Mouse (Mus musculus) heart, embryonic 16.5 days (tissue): ENCODE measurements at regions not wholly inside any gene's neighbourhood (a gene's known extent, or its start where the extent isn't known, plus 50 kb on each side); places are given as distances from the start of the nearest gene placed in this dataset.

ENCODE experiments used
- ATAC-seq: fragments of 200-750 bp; cut with Nextera tagmentation; replicated peaks from 2 replicates; pipeline ENCODE4 v1.8.0; 2017; ENCODE audit warnings: moderate number of reproducible peaks; ENCODE audit not compliant: insufficient read depth, low FRiP score; ENCODE audit errors: extremely low read depth
- H3K27ac ChIP-seq: fragments of 300-500 bp; sonication (generic); 2 replicates; pipeline ENCODE4 v1.5.1; 2014; ENCODE audit warnings: mild to moderate bottlenecking, low read length, control low read depth, moderate library complexity
- H3K27me3 ChIP-seq: fragments of 300-500 bp; sonication (generic); 2 replicates; pipeline ENCODE4 v1.6.1; 2014; ENCODE audit warnings: low read length, mixed read lengths; ENCODE audit not compliant: control insufficient read depth, insufficient read depth
- H3K36me3 ChIP-seq: fragments of 300-500 bp; sonication (generic); 2 replicates; pipeline ENCODE4 v1.6.1; 2014; ENCODE audit not compliant: control insufficient read depth, insufficient read depth
- H3K4me1 ChIP-seq: fragments of 300-500 bp; sonication (generic); 2 replicates; pipeline ENCODE4 v1.6.1; 2014; ENCODE audit warnings: low read length, mixed read lengths; ENCODE audit not compliant: control insufficient read depth, insufficient read depth
- H3K4me2 ChIP-seq: fragments of 300-500 bp; sonication (generic); 2 replicates; pipeline ENCODE4 v1.6.1; 2014; ENCODE audit warnings: low read depth, mild to moderate bottlenecking, control low read depth, low read length
- H3K4me3 ChIP-seq: fragments of 300-500 bp; sonication (generic); 2 replicates; pipeline ENCODE4 v1.5.1; 2014; ENCODE audit warnings: mild to moderate bottlenecking, control low read depth, low read length
- H3K9ac ChIP-seq: fragments of 300-500 bp; sonication (generic); 2 replicates; pipeline ENCODE4 v1.6.1; 2014; ENCODE audit warnings: low read length, control low read depth
- H3K9me3 ChIP-seq: fragments of 300-500 bp; sonication (generic); replicated peaks from 2 replicates; pipeline ENCODE4 v1.6.1; 2016; ENCODE audit warnings: low read length; ENCODE audit not compliant: control insufficient read depth
- WGBS: fragments of 180-500 bp; shearing (Covaris S2); extraction: QIAGEN DNeasy Blood & Tissue Kit; methylation state at CpG from one replicate; pipeline ENCODE4 v1.1.7; 2014; 5-methylcytosine and 5-hydroxymethylcytosine counted together

DNA sequence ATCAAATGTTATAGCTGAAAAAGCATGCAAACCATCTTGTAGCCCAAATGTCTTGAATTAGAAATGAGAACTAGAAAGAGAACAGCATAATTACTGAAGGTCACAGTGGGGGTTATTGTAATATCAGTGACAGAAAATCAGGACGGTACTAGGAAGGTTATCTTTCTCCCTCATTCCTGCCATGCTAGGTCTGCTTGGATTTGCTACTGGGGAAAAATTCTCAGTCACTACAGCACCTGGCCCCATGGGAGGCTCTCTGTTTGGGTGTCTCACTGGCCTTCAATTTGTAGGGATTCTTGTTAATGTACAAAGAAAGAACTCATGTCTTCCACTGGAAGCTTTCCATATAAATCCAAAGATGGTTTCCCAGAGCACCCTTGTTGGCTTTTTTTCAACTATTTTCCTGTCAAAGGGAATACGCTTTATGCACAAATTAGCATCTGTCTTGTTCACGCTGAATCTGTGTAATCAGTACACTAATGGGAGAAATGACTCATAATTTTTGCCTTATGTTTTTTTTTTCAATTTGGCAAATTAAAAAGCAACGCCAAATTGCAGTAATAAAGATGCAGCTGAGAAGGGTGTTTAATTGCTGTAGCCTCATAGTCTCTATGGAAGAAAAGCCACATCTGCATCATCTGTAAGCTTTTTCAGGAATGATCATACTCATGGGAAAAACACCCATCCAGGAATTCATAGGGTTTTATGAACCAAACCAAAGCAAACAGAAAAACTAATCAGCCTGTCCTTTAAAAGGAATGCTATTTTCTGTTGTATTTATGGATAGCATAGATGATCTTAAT, 290.2 kb upstream of the Arhgef26 start:
- no peak overlapping the region for H3K9ac ChIP-seq
- no peak overlapping the region for H3K27ac ChIP-seq
- no peak overlapping the region for H3K4me2 ChIP-seq
- H3K36me3 ChIP-seq = no peaks in the 10 kb centered on the region
- no peaks in the 10 kb centered on the region for H3K27me3 ChIP-seq
- 79% methylated on average over 4 of the region's 4 CpGs for WGBS
- H3K4me3 ChIP-seq = no peak overlapping the region
- peaks cover 2% of the 10 kb centered on the region for H3K9me3 ChIP-seq
- ATAC-seq = no peak
- no peaks in the 10 kb centered on the region for H3K4me1 ChIP-seq

DNA sequence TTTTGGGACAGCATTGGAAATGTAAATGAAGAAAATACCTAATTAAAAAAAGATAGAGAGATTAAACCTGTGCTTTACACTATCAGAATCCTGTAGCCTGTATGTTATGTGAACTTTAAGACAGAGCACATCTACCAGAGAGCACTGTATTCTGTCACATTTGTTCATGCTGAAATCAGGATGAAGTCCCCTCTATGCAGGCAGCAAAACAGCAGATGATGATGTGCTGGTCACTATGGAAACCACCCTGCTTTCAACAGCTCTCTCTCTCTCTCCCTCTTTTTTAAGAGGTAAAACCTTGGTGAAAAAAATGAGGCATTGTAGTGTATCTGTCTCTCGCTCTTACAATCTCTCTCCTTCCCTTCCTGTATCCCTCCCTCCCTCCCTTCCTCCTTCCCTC, 283.9 kb upstream of the Arhgef26 start:
- Histone ChIP-seq H3K9me3 (peaks cover 2% of the 10 kb centered on the region), H3K9ac (no peak overlapping the region), H3K27ac (no peak overlapping the region), H3K36me3 (no peaks in the 10 kb centered on the region), H3K4me1 (no peaks in the 10 kb centered on the region), H3K4me3 (no peak overlapping the region), H3K27me3 (no peaks in the 10 kb centered on the region), H3K4me2 (no peak overlapping the region)
- WGBS = 63% methylated on average over 1 of the region's 1 CpGs
- ATAC-seq = no peak

DNA sequence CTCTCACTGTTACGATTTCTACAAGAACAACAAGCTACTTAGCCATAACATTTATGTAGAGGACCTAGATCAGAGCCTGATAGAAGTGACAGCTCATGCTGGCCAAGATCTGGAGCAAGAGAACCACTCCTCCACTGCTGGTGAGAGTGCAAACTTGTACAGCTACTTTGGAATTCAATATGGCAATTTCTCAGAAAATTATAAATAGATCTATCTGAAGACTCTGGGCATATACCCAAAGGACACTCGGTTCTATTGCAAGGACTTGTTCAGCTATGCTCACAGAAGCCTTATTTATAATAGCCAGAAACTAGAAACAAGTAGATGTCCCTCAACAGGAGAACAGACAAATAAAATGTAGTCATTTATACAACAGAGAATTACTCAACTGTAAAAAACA, 259.6 kb upstream of the Arhgef26 start:
- Histone ChIP-seq H3K27me3 (no peaks in the 10 kb centered on the region), H3K4me2 (no peak overlapping the region), H3K4me1 (no peaks in the 10 kb centered on the region), H3K9me3 (no peaks in the 10 kb centered on the region), H3K27ac (no peak overlapping the region), H3K4me3 (no peak overlapping the region), H3K9ac (no peak overlapping the region), H3K36me3 (no peaks in the 10 kb centered on the region)
- no peak for ATAC-seq
- WGBS = 49% methylated on average over 2 of the region's 2 CpGs

DNA sequence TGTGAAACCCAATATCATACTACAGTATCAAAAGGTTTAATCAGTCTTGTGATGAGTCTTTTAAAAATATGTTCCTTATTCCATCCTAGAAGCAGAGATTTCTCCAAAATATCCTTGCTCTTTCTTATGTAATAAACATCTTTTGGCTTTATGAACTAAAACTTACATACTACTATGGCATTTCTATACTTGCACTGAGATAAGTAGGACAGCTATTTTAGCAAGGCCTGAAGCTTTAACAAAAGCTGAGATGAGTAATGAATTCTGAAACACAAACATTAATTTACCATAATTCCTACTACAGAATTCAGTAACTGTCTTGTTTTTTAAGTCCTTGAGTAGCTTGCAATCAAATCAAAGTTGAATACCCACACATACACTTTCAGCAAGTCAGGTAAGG, 252.6 kb upstream of the Arhgef26 start:
- Histone ChIP-seq H3K4me1 (no peaks in the 10 kb centered on the region), H3K4me3 (no peak overlapping the region), H3K27me3 (no peaks in the 10 kb centered on the region), H3K9ac (no peak overlapping the region), H3K36me3 (no peaks in the 10 kb centered on the region), H3K9me3 (no peaks in the 10 kb centered on the region), H3K27ac (no peak overlapping the region), H3K4me2 (no peak overlapping the region)
- no peak for ATAC-seq

DNA sequence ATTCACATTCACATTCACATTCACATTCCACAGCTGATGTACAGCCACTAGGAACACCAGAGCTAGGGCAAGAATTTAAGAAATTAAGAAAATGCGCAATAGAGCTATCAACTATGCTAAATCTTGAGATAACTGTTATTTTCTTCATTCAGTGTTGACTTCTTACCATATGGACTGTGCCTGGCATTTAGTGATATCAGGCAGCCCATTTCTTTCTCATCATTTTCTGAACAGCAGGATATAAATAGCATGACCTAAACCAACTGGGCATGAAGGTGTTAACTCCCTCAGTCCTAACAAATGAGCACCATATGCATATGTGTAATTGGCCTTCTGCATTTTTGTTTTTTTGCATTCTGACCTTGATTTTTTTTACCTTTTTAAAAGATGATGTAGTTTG, 250.9 kb upstream of the Arhgef26 start:
- no peak overlapping the region for H3K4me2 ChIP-seq
- H3K27ac ChIP-seq = no peak overlapping the region
- H3K9me3 ChIP-seq = no peaks in the 10 kb centered on the region
- H3K9ac ChIP-seq = no peak overlapping the region
- 76% methylated on average over 1 of the region's 1 CpGs for WGBS
- no peaks in the 10 kb centered on the region for H3K4me1 ChIP-seq
- no peak overlapping the region for H3K4me3 ChIP-seq
- ATAC-seq = no peak
- H3K36me3 ChIP-seq = no peaks in the 10 kb centered on the region
- no peaks in the 10 kb centered on the region for H3K27me3 ChIP-seq

DNA sequence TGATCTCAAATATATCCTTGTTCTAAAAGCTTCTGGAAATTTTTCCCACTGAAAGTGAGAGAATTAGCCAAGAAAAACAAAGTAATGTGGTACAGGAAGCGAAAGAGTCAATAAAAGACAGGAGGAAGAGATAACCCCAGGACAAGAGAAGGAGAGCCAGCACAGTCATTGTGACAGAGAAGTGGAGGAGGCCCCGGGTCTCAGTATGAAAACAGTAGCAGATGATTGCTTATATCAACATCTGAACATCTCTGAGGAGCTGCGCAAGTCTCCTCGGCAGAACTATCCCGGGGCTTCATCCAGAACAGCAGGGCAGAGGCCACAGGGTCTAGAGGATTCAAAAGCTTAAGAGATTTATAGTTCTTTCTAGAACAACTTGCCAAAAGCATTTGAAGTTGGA, 235.0 kb upstream of the Arhgef26 start:
- no peaks in the 10 kb centered on the region for H3K27me3 ChIP-seq
- no peaks in the 10 kb centered on the region for H3K9me3 ChIP-seq
- no peak overlapping the region for H3K4me3 ChIP-seq
- peak; percentile 32; the same call in 1 of the 2 replicates for ATAC-seq
- no peak overlapping the region for H3K4me2 ChIP-seq
- 42% methylated on average over 5 of the region's 5 CpGs for WGBS
- no peaks in the 10 kb centered on the region for H3K4me1 ChIP-seq
- no peak overlapping the region for H3K27ac ChIP-seq
- H3K36me3 ChIP-seq = no peaks in the 10 kb centered on the region
- no peak overlapping the region for H3K9ac ChIP-seq

DNA sequence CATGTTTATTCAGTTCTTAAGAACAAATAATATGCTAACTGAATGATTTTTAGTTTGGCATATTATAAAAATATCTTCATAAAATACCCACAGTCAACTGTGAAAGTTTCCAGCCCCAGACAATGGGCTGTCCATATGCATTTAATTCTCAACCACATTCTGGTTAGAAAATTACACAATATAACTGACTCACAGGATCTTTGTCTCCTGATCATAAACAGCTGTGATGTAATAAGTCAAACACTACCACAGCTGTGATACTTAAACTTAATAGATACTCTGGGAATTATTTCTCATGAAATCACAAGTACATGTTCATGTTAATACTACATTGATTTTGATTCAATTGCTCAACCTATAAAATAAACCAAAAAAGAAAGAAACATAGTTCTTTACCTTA, 234.3 kb upstream of the Arhgef26 start:
- Histone ChIP-seq H3K4me2 (no peak overlapping the region), H3K9ac (no peak overlapping the region), H3K4me1 (no peaks in the 10 kb centered on the region), H3K27ac (no peak overlapping the region), H3K4me3 (no peak overlapping the region), H3K9me3 (no peaks in the 10 kb centered on the region), H3K27me3 (no peaks in the 10 kb centered on the region), H3K36me3 (no peaks in the 10 kb centered on the region)
- ATAC-seq = no peak

DNA sequence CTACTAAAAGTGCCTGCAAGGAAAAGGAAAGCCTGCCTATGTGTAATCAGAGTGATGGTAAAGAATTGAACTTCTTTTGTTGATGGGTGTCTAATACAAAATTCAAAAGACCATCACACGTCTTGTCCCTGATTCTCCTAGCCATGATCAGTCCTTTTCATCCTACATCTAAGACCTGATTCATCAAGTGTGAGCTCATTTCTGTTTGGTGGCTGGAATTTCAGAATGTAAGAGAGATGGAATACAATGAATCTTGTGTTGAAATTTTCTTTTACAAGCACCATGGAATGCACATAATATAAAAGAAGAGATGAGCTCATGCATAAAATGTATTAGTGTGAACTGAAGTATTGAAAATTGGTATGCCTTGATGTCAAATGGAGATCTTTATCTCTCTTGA, 233.6 kb upstream of the Arhgef26 start:
- no peaks in the 10 kb centered on the region for H3K4me1 ChIP-seq
- H3K27me3 ChIP-seq = no peaks in the 10 kb centered on the region
- no peak overlapping the region for H3K4me2 ChIP-seq
- no peak overlapping the region for H3K9ac ChIP-seq
- WGBS = 57% methylated on average over 1 of the region's 1 CpGs
- no peaks in the 10 kb centered on the region for H3K36me3 ChIP-seq
- H3K9me3 ChIP-seq = no peaks in the 10 kb centered on the region
- H3K4me3 ChIP-seq = no peak overlapping the region
- no peak for ATAC-seq
- no peak overlapping the region for H3K27ac ChIP-seq

DNA sequence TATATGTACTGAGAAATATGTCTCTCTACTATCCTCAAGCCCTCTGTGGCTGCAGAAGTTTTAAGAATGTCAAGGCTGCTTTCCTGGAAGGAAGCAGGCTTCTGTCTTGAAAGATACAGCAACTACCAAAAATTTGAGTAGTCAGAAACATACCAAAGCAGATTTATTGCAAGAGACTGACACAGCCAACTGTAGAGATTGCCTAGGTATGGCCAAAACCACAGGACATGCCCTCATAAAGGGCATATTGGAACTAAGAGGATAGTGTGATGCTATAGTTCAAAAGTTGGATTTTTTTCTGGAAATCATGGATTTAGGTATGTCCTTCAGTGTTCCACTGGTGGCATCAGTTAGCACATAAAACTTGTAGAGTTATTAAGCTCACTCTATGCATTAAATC, 230.8 kb upstream of the Arhgef26 start:
- H3K4me2 ChIP-seq = no peak overlapping the region
- no peak overlapping the region for H3K9ac ChIP-seq
- ATAC-seq = no peak
- no peaks in the 10 kb centered on the region for H3K36me3 ChIP-seq
- H3K27ac ChIP-seq = no peak overlapping the region
- H3K27me3 ChIP-seq = no peaks in the 10 kb centered on the region
- no peaks in the 10 kb centered on the region for H3K4me1 ChIP-seq
- H3K9me3 ChIP-seq = no peaks in the 10 kb centered on the region
- no peak overlapping the region for H3K4me3 ChIP-seq
